Mouse (Mus musculus) bone marrow macrophage, adult 2 months (primary cell): ENCODE results near the gene Ppp5c.

Source experiments
- CTCF ChIP-seq: IDR thresholded peaks from 2 replicates; pipeline ENCODE4 v1.5.1; 2012; ENCODE audit warnings: low read depth, mild to moderate bottlenecking, low read length, moderate library complexity
- POLR2A ChIP-seq: IDR thresholded peaks from 2 replicates; pipeline ENCODE4 v1.6.1; 2012; ENCODE audit warnings: mild to moderate bottlenecking, low read depth, low read length, borderline replicate concordance

- TF ChIP-seq CTCF (no peak), POLR2A (no peak)
Observed at GRCm38 (mm10) chr7:17047041-17047682, 19.4 kb upstream of the Ppp5c start.
